Mouse (Mus musculus): ENCODE measurements around the gene Sgca.

DNA sequence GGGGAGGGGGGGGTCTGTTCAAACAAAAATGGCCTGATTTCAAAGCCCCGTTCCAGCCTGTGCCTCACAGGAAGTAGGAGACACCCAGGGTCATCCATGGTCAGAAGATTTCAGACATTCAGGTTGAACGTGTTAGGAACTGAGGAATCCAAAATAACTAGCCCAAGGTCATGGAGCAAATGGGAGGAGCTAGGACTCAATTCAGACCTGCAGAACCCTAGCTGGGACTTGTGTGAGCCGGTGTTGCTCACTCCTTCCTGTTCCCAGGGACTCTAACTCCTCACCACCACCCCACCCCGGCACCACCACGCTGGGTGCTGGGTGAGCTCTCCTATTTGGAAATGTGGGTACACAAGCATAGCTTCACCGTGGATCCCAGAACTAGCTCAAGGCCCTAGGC, 11.2 kb upstream of the Sgca start:
- TF ChIP-seq POLR2A (IDR thresholded peaks at IDR 0.05; ENCODE audit: borderline replicate concordance, extremely low read depth, insufficient read depth, insufficient read length, poor library complexity, severe bottlenecking), result no peak
- TF ChIP-seq CTCF (IDR thresholded peaks at IDR 0.05; ENCODE audit: borderline replicate concordance, extremely low read depth, insufficient read depth, insufficient read length), result no peak

Data from brain, embryonic 14.5 days (tissue).